Mouse (Mus musculus): ENCODE measurements around the gene Zfp58. TPM values are rescaled to one million over a fixed set of nuclear protein-coding genes. Genes with fewer than 3 reads are reported as not detected.
A peak's percentile ranks its signal among the peaks of the same experiment; 100 is the strongest.
"Not testable (repeated sequence)": the region's sequence is repeated elsewhere in the genome, so short reads cannot be mapped to it uniquely, and the experiment has no call there.

The Zfp58 gene
- total and polyA plus RNA-seq, 3 experiments = 0.80 to 26.3 (median 13.6) TPM

GRCm38 (mm10) chr13:67484424-67484811, 15.9 kb downstream of the Zfp58 start:
- DNase-seq (ENCODE audit: low spot score) = no peak
- Histone ChIP-seq H3K9me3 (replicated peaks) (no peaks in the 10 kb centered on the region), H3K36me3 (replicated peaks) (peaks cover 24% of the 10 kb centered on the region), H3K4me3 (ENCODE audit: low read depth, low read length) (peak overlapping the region; percentile 73), H3K27me3 (ENCODE audit: insufficient read depth, low read length) (no peaks in the 10 kb centered on the region), H3K4me1 (ENCODE audit: insufficient read depth, low read depth, low read length) (peaks cover 31% of the 10 kb centered on the region)
- no peak for ATAC-seq (ENCODE audit: extremely low read depth, insufficient number of reproducible peaks, low FRiP score, poor library complexity, severe bottlenecking)
- TF ChIP-seq GATA1 (IDR thresholded peaks at IDR 0.05; ENCODE audit: borderline replicate concordance, low read length) (no peak), POLR2AphosphoS5 (IDR thresholded peaks at IDR 0.05; ENCODE audit: insufficient replicate concordance, low read depth, low read length) (no peak), CTCF (IDR thresholded peaks at IDR 0.05; ENCODE audit: low read depth, low read length) (no peak), TAL1 (conservative IDR thresholded peaks at IDR 0.05; ENCODE audit: low read depth, low read length) (no peak), GATA2 (IDR thresholded peaks at IDR 0.05; ENCODE audit: borderline replicate concordance, low read depth, low read length) (no peak)

- H3K4me1 ChIP-seq (ENCODE audit: insufficient read depth, low read depth, low read length) = peaks cover 31% of the 10 kb centered on the region
- DNase-seq (ENCODE audit: low spot score) = peak; percentile 59
- H3K36me3 ChIP-seq (replicated peaks) = peaks cover 22% of the 10 kb centered on the region
- ATAC-seq (ENCODE audit: extremely low read depth, insufficient number of reproducible peaks, low FRiP score, poor library complexity, severe bottlenecking) = peak; percentile 89
- no peaks in the 10 kb centered on the region for H3K27me3 ChIP-seq (ENCODE audit: insufficient read depth, low read length)
- TF ChIP-seq GATA1 (IDR thresholded peaks at IDR 0.05; ENCODE audit: borderline replicate concordance, low read length) = no peak
- TF ChIP-seq POLR2AphosphoS5 (IDR thresholded peaks at IDR 0.05; ENCODE audit: insufficient replicate concordance, low read depth, low read length) = no peak
- no peak for TF ChIP-seq GATA2 (IDR thresholded peaks at IDR 0.05; ENCODE audit: borderline replicate concordance, low read depth, low read length)
- no peak for TF ChIP-seq TAL1 (conservative IDR thresholded peaks at IDR 0.05; ENCODE audit: low read depth, low read length)
- no peak for TF ChIP-seq CTCF (IDR thresholded peaks at IDR 0.05; ENCODE audit: low read depth, low read length)
- no peaks in the 10 kb centered on the region for H3K9me3 ChIP-seq (replicated peaks)
- peak within 1 kb of the TSS; percentile 73 for H3K4me3 ChIP-seq (ENCODE audit: low read depth, low read length)
Measured at GRCm38 (mm10) chr13:67483625-67484423, 16.5 kb downstream of the Zfp58 start, which contains the start of gene Zfp874b. Gene Zfp874b (minus strand): TSS chr13:67484258.

- Histone ChIP-seq H3K4me1 (ENCODE audit: insufficient read depth, low read depth, low read length) (peaks cover 31% of the 10 kb centered on the region), H3K36me3 (replicated peaks) (peaks cover 24% of the 10 kb centered on the region), H3K27me3 (ENCODE audit: insufficient read depth, low read length) (no peaks in the 10 kb centered on the region), H3K4me3 (ENCODE audit: low read depth, low read length) (no peak overlapping the region), H3K9me3 (replicated peaks) (no peaks in the 10 kb centered on the region)
- DNase-seq (ENCODE audit: low spot score) = no peak
- no peak for ATAC-seq (ENCODE audit: extremely low read depth, insufficient number of reproducible peaks, low FRiP score, poor library complexity, severe bottlenecking)
- no peak for TF ChIP-seq CTCF (IDR thresholded peaks at IDR 0.05; ENCODE audit: low read depth, low read length)
- no peak for TF ChIP-seq GATA2 (IDR thresholded peaks at IDR 0.05; ENCODE audit: borderline replicate concordance, low read depth, low read length)
- no peak for TF ChIP-seq POLR2AphosphoS5 (IDR thresholded peaks at IDR 0.05; ENCODE audit: insufficient replicate concordance, low read depth, low read length)
- TF ChIP-seq TAL1 (conservative IDR thresholded peaks at IDR 0.05; ENCODE audit: low read depth, low read length) = no peak
- TF ChIP-seq GATA1 (IDR thresholded peaks at IDR 0.05; ENCODE audit: borderline replicate concordance, low read length) = no peak
Measured at GRCm38 (mm10) chr13:67481528-67481927, 18.8 kb downstream of the Zfp58 start.

- H3K4me1 ChIP-seq (ENCODE audit: insufficient read depth, low read depth, low read length) = peaks cover 14% of the 10 kb centered on the region
- 0 out of 2 replicates have a peak, but pooled peaks have one; percentile 35 for ATAC-seq (ENCODE audit: extremely low read depth, insufficient number of reproducible peaks, low FRiP score, poor library complexity, severe bottlenecking)
- H3K36me3 ChIP-seq (replicated peaks) = peaks cover 20% of the 10 kb centered on the region
- DNase-seq (ENCODE audit: low spot score) = no peak
- H3K4me3 ChIP-seq (ENCODE audit: low read depth, low read length) = no peak overlapping the region
- H3K27me3 ChIP-seq (ENCODE audit: insufficient read depth, low read length) = no peaks in the 10 kb centered on the region
- TF ChIP-seq TAL1 (conservative IDR thresholded peaks at IDR 0.05; ENCODE audit: low read depth, low read length) = peak; percentile 79
- no peak for TF ChIP-seq POLR2AphosphoS5 (IDR thresholded peaks at IDR 0.05; ENCODE audit: insufficient replicate concordance, low read depth, low read length)
- H3K9me3 ChIP-seq (replicated peaks) = peaks cover 7% of the 10 kb centered on the region
Measured at GRCm38 (mm10) chr13:67469274-67469673, 31.1 kb downstream of the Zfp58 start.

GRCm38 (mm10) chr13:67463506-67464185, 36.7 kb downstream of the Zfp58 start:
- DNase-seq (ENCODE audit: low spot score) = peak; percentile 21
- ATAC-seq (ENCODE audit: extremely low read depth, insufficient number of reproducible peaks, low FRiP score, poor library complexity, severe bottlenecking) = peak; percentile 60; the same call in 1 of the 2 replicates
- not testable (repeated sequence) for H3K36me3 ChIP-seq (replicated peaks); H3K9me3 ChIP-seq (replicated peaks); H3K27me3 ChIP-seq (ENCODE audit: insufficient read depth, low read length); H3K4me3 ChIP-seq (ENCODE audit: low read depth, low read length); H3K4me1 ChIP-seq (ENCODE audit: insufficient read depth, low read depth, low read length)

- H3K27me3 ChIP-seq (ENCODE audit: insufficient read depth, low read length) = no peaks in the 10 kb centered on the region
- no peak overlapping the region; the same call in 1 of the 2 replicates for H3K4me3 ChIP-seq (ENCODE audit: low read depth, low read length)
- no peak for ATAC-seq (ENCODE audit: extremely low read depth, insufficient number of reproducible peaks, low FRiP score, poor library complexity, severe bottlenecking)
- TF ChIP-seq TAL1 (conservative IDR thresholded peaks at IDR 0.05; ENCODE audit: low read depth, low read length) (no peak), POLR2AphosphoS5 (IDR thresholded peaks at IDR 0.05; ENCODE audit: insufficient replicate concordance, low read depth, low read length) (no peak), CTCF (IDR thresholded peaks at IDR 0.05; ENCODE audit: low read depth, low read length) (no peak), GATA2 (IDR thresholded peaks at IDR 0.05; ENCODE audit: borderline replicate concordance, low read depth, low read length) (no peak), GATA1 (IDR thresholded peaks at IDR 0.05; ENCODE audit: borderline replicate concordance, low read length) (no peak)
- H3K9me3 ChIP-seq (replicated peaks) = no peaks in the 10 kb centered on the region
- peaks cover 9% of the 10 kb centered on the region for H3K36me3 ChIP-seq (replicated peaks)
- no peak for DNase-seq (ENCODE audit: low spot score)
- peaks cover 17% of the 10 kb centered on the region for H3K4me1 ChIP-seq (ENCODE audit: insufficient read depth, low read depth, low read length)
Measured at GRCm38 (mm10) chr13:67452021-67452309, 48.4 kb downstream of the Zfp58 start.
